Mouse (Mus musculus) lung, adult 18-20 months (tissue): ENCODE measurements at regions not wholly inside any gene's neighbourhood (a gene's known extent, or its start where the extent isn't known, plus 50 kb on each side); places are given as distances from the start of the nearest gene placed in this dataset.

ENCODE experiments used
- DNase-seq, 2 experiments: peaks; one replicate each; pipeline ENCODE4 v3.0.0; 2022; ENCODE audit warnings: mixed read lengths in 2 of 2

GRCm38 (mm10) chr7:72751501-72751917 lies 445.1 kb upstream of the Mctp2 start:
- no peak for DNase-seq

GRCm38 (mm10) chr7:72753053-72753559 lies 446.7 kb upstream of the Mctp2 start:
- DNase-seq, result no peak

GRCm38 (mm10) chr7:72762711-72763110 lies 456.3 kb upstream of the Mctp2 start:
- DNase-seq, result no peak

GRCm38 (mm10) chr7:72768705-72769104 lies 462.3 kb upstream of the Mctp2 start:
- no peak for DNase-seq

- no peak for DNase-seq
These were observed 467.8 kb upstream of the Mctp2 start for GRCm38 (mm10) chr7:72774031-72774770.

- DNase-seq, result no peak
These were observed 468.3 kb upstream of the Mctp2 start for GRCm38 (mm10) chr7:72774771-72775119.

- DNase-seq, result no peak
These were observed 480.9 kb upstream of the Mctp2 start for GRCm38 (mm10) chr7:72787306-72787705.

GRCm38 (mm10) chr7:72788261-72788660 lies 481.9 kb upstream of the Mctp2 start:
- no peak for DNase-seq

- DNase-seq, result no peak
These were observed 515.7 kb upstream of the Mctp2 start for GRCm38 (mm10) chr7:72822142-72822541.

GRCm38 (mm10) chr7:72826597-72826996 lies 520.2 kb upstream of the Mctp2 start:
- no peak for DNase-seq

- DNase-seq, result no peak
These were observed 529.0 kb upstream of the Mctp2 start for GRCm38 (mm10) chr7:72835423-72835822.

GRCm38 (mm10) chr7:72836026-72836425 lies 529.6 kb upstream of the Mctp2 start:
- peak in 1 of 2 experiments; percentile 21 for DNase-seq

- no peak for DNase-seq
These were observed 530.1 kb upstream of the Mctp2 start for GRCm38 (mm10) chr7:72836457-72836985.

- DNase-seq, result peak in 1 of 2 experiments; percentile 6
These were observed 531.7 kb upstream of the Mctp2 start for GRCm38 (mm10) chr7:72837992-72838655.

GRCm38 (mm10) chr7:72851346-72851745 lies 524.0 kb upstream of the Rgma start:
- DNase-seq, result no peak

GRCm38 (mm10) chr7:72854501-72855002 lies 520.8 kb upstream of the Rgma start:
- DNase-seq, result no peak

GRCm38 (mm10) chr7:72866966-72867754 lies 508.1 kb upstream of the Rgma start:
- no peak for DNase-seq

- DNase-seq, result no peak
These were observed 506.2 kb upstream of the Rgma start for GRCm38 (mm10) chr7:72869068-72869467.

- no peak for DNase-seq
These were observed 474.5 kb upstream of the Rgma start for GRCm38 (mm10) chr7:72900816-72901215.

GRCm38 (mm10) chr7:72905891-72906290 lies 469.4 kb upstream of the Rgma start:
- no peak for DNase-seq

GRCm38 (mm10) chr7:72906536-72906935 lies 468.8 kb upstream of the Rgma start:
- DNase-seq, result no peak

- no peak for DNase-seq
These were observed 448.4 kb upstream of the Rgma start for GRCm38 (mm10) chr7:72926772-72927380.

- DNase-seq, result no peak
These were observed 436.5 kb upstream of the Rgma start for GRCm38 (mm10) chr7:72938842-72939241.
